Mouse (Mus musculus) G1E (cell line): ENCODE measurements around the gene Mark2. TPM values are rescaled to one million over a fixed set of nuclear protein-coding genes. Genes with fewer than 3 reads are reported as not detected.
A peak's percentile ranks its signal among the peaks of the same experiment; 100 is the strongest.

Source experiments
- ATAC-seq: 2 replicates; pipeline ENCODE4 v1.8.0; 2016; ENCODE audit warnings: mild to moderate bottlenecking; ENCODE audit not compliant: insufficient number of reproducible peaks, poor library complexity, low FRiP score, severe bottlenecking; ENCODE audit errors: extremely low read depth
- DNase-seq: peaks from one replicate; pipeline ENCODE4 v3.0.0; 2012; ENCODE audit warnings: low spot score
- H3K27me3 ChIP-seq: 2 replicates; pipeline ENCODE4 v1.6.1; 2012; ENCODE audit warnings: mild to moderate bottlenecking, low read length, inconsistent platforms; ENCODE audit not compliant: insufficient read depth
- H3K36me3 ChIP-seq: replicated peaks from 2 replicates; pipeline ENCODE3; 2012; ENCODE audit warnings: mild to moderate bottlenecking, inconsistent platforms
- H3K4me1 ChIP-seq: 2 replicates; pipeline ENCODE4 v1.6.1; 2012; ENCODE audit warnings: low read depth, low read length, inconsistent platforms, mixed read lengths; ENCODE audit not compliant: insufficient read depth
- H3K4me3 ChIP-seq: 2 replicates; pipeline ENCODE4 v1.5.1; 2012; ENCODE audit warnings: low read depth, mild to moderate bottlenecking, inconsistent platforms, low read length, moderate library complexity, mixed read lengths
- H3K9me3 ChIP-seq: replicated peaks from 2 replicates; pipeline ENCODE4 v1.6.1; 2012; ENCODE audit warnings: inconsistent platforms
- CTCF ChIP-seq: IDR thresholded peaks from 2 replicates; pipeline ENCODE4 v1.5.1; 2012; ENCODE audit warnings: low read depth, low read length, inconsistent platforms, mixed read lengths
- GATA1 ChIP-seq: IDR thresholded peaks from 2 replicates; pipeline ENCODE4 v1.6.1; 2012; ENCODE audit warnings: borderline replicate concordance, low read length, inconsistent platforms, mixed read lengths
- GATA2 ChIP-seq: IDR thresholded peaks from 2 replicates; pipeline ENCODE4 v1.6.1; 2012; ENCODE audit warnings: low read depth, low read length, inconsistent platforms, borderline replicate concordance
- POLR2AphosphoS5 ChIP-seq: IDR thresholded peaks from 2 replicates; pipeline ENCODE4 v1.6.1; 2012; ENCODE audit warnings: low read depth, low read length, inconsistent platforms; ENCODE audit not compliant: insufficient replicate concordance
- TAL1 ChIP-seq: conservative IDR thresholded peaks from 2 replicates; pipeline ENCODE4 v1.6.1; 2012; ENCODE audit warnings: low read depth, low read length, inconsistent platforms, mixed read lengths
- polyA plus RNA-seq: library from polyadenylated mRNA; stranded (reverse); fragments of >175 nt; gene quantifications from 2 replicates; pipeline ENCODE4 v1.2.3, GENCODE M21; 2012
- total RNA-seq, 2 experiments: library from RNA; stranded (forward) in 1 of 2; stranded (reverse) in 1 of 2; fragments of 200-1000 nt in 1 of 2; fragments of >200 nt in 1 of 2; fragmentation: Nextera tagmentation in 1 of 2; gene quantifications; 2 replicates each; pipeline ENCODE4 v1.2.3; 2014 to 2017

The Mark2 gene
- total and polyA plus RNA-seq, 3 experiments = 22.0 to 297 (median 182) TPM

DNA sequence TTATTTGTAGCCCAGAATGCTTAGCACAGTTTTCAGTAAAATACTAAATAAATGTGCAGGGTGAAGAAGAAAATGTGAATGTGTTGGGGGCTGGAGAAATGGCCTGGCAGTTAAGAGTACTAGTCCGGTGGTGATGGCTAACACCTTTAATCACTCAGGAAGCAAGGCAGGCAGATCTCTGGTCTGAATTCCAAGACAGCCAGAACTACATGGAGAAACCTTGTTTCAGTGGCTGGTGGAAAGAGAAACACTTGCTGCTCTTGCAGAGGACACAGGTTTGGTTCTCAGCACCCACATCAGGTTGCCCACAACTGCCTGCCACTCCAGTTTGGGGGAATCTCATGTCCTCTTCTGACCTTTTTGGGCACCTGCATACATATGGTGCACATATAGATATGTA is 41.6 kb downstream of the Mark2 start:
- peaks cover 72% of the 10 kb centered on the region for H3K4me1 ChIP-seq

DNA sequence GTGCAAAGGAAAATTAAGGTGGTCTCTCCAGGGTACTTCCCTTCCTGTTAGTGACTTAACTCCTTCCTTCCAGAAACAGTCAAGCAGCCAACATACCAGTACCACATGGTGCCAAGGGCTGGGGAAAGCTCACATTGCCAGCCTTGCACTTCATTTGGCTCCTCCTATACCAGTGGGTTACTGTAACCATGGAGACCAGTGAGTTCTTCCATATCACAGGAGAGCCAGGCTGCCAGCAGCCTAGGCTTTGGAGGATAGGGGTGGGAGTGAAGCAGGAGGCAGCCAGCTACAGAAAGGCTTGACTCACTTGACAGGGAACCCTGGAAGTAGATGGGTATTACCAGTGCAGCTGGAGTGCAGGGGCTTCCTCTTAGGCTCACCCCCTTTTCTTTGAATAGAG is 42.6 kb downstream of the Mark2 start:
- DNase-seq (no peak), ATAC-seq (no peak)
- Histone ChIP-seq H3K4me3 (no peak overlapping the region), H3K36me3 (peaks cover 75% of the 10 kb centered on the region), H3K27me3 (no peaks in the 10 kb centered on the region), H3K9me3 (no peaks in the 10 kb centered on the region), H3K4me1 (peaks cover 77% of the 10 kb centered on the region)
- TF ChIP-seq GATA2 = no peak
- TF ChIP-seq POLR2AphosphoS5 = no peak
- no peak for TF ChIP-seq TAL1
- TF ChIP-seq CTCF = no peak
- no peak for TF ChIP-seq GATA1

More for the DNA sequence above, 41.6 kb downstream of the Mark2 start:
- TF ChIP-seq TAL1 (no peak), POLR2AphosphoS5 (no peak), GATA2 (no peak), CTCF (no peak), GATA1 (no peak)
- peaks cover 80% of the 10 kb centered on the region for H3K36me3 ChIP-seq
- no peaks in the 10 kb centered on the region for H3K9me3 ChIP-seq
- no peak overlapping the region for H3K4me3 ChIP-seq
- no peak for ATAC-seq
- no peaks in the 10 kb centered on the region for H3K27me3 ChIP-seq
- DNase-seq = no peak

GRCm38 (mm10) chr19:7295959-7296358 is 45.7 kb downstream of the Mark2 start:
- no peak for TF ChIP-seq TAL1
- TF ChIP-seq CTCF = no peak
- no peak for TF ChIP-seq POLR2AphosphoS5
- no peak for TF ChIP-seq GATA2
- no peak for TF ChIP-seq GATA1
- peak overlapping the region; percentile 76; the same call in 1 of the 2 replicates for H3K4me3 ChIP-seq
- ATAC-seq = no peak
- no peak for DNase-seq
- peaks cover 79% of the 10 kb centered on the region for H3K4me1 ChIP-seq
- H3K36me3 ChIP-seq = peaks cover 72% of the 10 kb centered on the region
- H3K9me3 ChIP-seq = no peaks in the 10 kb centered on the region
- H3K27me3 ChIP-seq = no peaks in the 10 kb centered on the region

DNA sequence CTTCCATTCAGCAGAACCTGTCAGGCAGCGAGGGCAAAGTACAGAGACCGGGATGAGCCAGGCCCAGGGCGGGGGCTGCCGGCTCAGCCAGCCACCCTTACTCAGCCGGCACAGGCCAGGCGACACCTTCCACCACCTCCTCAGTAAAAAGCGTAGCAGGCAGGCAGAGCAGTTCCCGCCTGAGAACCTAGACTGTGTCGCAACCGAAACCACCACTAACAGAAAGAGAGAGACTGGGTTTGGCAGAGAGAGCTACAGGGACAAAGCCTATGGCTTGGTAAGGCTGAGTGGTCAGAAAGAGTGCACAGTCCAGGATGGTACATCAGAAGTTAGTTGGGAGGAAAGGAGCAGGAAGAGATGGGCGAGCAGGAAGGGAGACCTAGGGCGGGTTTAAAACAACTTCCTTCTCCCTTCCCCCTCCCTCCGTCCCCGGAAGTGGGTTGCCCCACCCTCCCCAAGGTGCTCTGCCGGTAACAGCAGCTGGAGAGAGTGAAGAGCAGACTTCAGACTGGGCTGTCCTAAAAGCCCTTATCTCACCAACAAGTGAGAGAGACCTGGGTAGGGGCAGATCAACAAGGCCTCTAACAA is 46.5 kb downstream of the Mark2 start:
- ATAC-seq (peak; percentile 71), DNase-seq (peak; percentile 78)
- Histone ChIP-seq H3K9me3 (no peaks in the 10 kb centered on the region), H3K27me3 (no peaks in the 10 kb centered on the region), H3K36me3 (peaks cover 74% of the 10 kb centered on the region), H3K4me3 (peak overlapping the region; percentile 76), H3K4me1 (peaks cover 83% of the 10 kb centered on the region)
- TF ChIP-seq TAL1 (no peak), CTCF (no peak), POLR2AphosphoS5 (no peak), GATA2 (no peak), GATA1 (no peak)

DNA sequence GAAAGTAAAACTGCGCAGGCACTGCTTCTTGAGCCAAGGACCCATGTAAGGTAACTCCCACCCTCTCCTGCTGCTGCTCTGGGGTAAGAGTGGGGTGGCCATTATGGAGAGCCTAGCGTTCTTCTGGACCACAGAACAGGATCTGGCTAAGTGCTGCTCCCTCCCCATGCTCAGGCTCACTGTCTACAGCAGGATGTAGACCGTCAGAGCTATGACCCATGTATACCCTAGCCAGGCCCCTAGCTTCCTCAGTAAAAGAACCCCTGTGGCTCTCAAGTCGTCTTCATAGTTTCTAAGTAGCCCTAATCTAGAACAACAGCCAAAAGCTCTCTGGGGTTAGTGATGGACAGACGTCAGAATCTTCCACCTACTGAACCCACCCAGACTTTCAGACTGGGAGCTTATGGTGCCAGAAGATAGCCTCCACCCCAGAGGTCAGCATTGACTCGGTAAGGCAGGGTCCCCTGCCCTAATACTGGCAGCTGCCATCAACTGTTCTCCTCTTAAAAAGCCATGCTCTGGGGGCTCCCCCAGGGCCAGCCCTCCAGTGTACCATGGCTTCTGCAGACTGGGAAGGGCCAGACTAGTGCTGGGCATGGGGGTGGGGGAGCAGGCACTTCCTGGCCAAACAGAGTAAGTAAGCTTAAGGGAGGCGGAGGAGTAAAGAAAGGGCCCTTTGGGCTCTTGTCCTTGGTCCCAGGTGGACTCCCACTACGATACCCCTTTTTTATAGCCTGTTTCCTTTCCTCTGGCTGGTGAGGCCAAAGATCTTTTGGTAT is 47.4 kb downstream of the Mark2 start:
- no peaks in the 10 kb centered on the region for H3K9me3 ChIP-seq
- H3K36me3 ChIP-seq = peaks cover 75% of the 10 kb centered on the region
- H3K4me1 ChIP-seq = peaks cover 80% of the 10 kb centered on the region
- TF ChIP-seq GATA2 (no peak), POLR2AphosphoS5 (no peak), TAL1 (no peak), CTCF (no peak), GATA1 (no peak)
- DNase-seq (no peak), ATAC-seq (0 out of 2 replicates have a peak, but pooled peaks have one; percentile 19)
- H3K27me3 ChIP-seq = no peaks in the 10 kb centered on the region
- peak overlapping the region; percentile 76 for H3K4me3 ChIP-seq

DNA sequence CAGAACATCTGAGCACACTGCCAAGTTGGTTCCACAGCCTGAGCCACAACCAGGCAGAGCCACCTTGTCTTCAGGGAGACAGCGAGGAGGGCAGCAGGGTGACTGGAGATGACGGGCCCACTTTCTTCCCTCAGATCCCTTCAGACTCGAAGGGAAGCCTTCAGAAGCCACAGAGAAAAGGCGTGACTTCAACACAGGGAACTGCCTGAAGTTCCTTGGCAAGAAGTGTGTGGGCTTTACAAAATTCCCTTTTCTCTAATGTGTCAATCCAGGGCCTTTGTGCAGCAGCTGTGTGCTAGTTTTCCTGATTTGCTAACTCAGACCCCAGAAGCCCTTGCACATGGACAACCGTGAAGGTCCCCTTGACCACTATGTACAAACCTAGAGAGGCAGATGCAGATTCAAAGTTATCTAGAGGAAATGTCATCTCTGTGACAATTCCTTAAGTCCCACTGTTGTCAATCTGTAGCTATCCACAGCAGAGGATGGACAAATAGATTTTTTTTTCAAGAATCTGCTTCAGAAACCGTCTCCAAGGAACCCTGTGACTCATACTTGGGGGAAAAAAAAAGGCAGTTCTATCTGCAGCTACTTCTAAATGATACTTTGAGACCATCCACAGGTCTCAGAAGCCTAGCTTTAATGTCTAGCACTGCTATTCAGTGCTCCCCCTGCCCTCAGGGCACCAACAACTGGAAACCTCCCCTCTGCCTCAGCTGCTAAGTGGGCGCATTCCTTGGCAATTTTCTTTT is 49.5 kb downstream of the Mark2 start:
- Histone ChIP-seq H3K4me3 (no peak overlapping the region), H3K9me3 (no peaks in the 10 kb centered on the region), H3K27me3 (no peaks in the 10 kb centered on the region), H3K4me1 (peaks cover 64% of the 10 kb centered on the region), H3K36me3 (peaks cover 73% of the 10 kb centered on the region)
- no peak for TF ChIP-seq GATA1
- no peak for TF ChIP-seq POLR2AphosphoS5
- no peak for TF ChIP-seq GATA2
- no peak for TF ChIP-seq TAL1
- no peak for TF ChIP-seq CTCF
- DNase-seq (no peak), ATAC-seq (no peak)
